9 mouse cellular contexts compared by ENCODE assay signal in genomic region chr19:53184216-53184615, GRCm38 (mm10). TPM values are rescaled to one million over a fixed set of nuclear protein-coding genes. Genes with fewer than 3 reads are reported as not detected.
DNase-seq lines count a peak whose midpoint lies in the region; ATAC-seq and TF ChIP-seq lines count a peak whose summit lies in the region.
"Had no signal": no experiment of that assay in that cellular context is flagged by ENCODE, and none has a peak within 500 bp of the region (broad histone marks: within the 10 kb centered on the region; RNA-seq: fewer than 3 reads in every experiment).

No protein-coding gene starts in this region.

- H3K4me1 ChIP-seq in intestine, embryonic 14.5 days (replicated peaks; ENCODE audit: control insufficient read depth, insufficient read depth, low read length) = peaks cover 45% of the 10 kb centered on the region
- H3K4me1 ChIP-seq in intestine, postnatal 0 days (replicated peaks; ENCODE audit: control insufficient read depth, insufficient read depth, low read length) = peaks cover 4% of the 10 kb centered on the region
- peaks cover 81% of the 10 kb centered on the region for H3K4me1 ChIP-seq in heart, embryonic 16.5 days (ENCODE audit: control insufficient read depth, insufficient read depth, low read length)
- no peaks in the 10 kb centered on the region; the same call in none of the 2 replicates for H3K4me1 ChIP-seq in midbrain, postnatal 0 days (ENCODE audit: insufficient read depth, low read length)

- H3K9me3 ChIP-seq in intestine, embryonic 14.5 days (ENCODE audit: control insufficient read depth, low read length) = no peaks in the 10 kb centered on the region
- no peaks in the 10 kb centered on the region for H3K9me3 ChIP-seq in intestine, postnatal 0 days (ENCODE audit: control insufficient read depth)
- H3K9me3 ChIP-seq in heart, embryonic 16.5 days (replicated peaks; ENCODE audit: control insufficient read depth, low read length) = no peaks in the 10 kb centered on the region
- no peaks in the 10 kb centered on the region for H3K9me3 ChIP-seq in midbrain, postnatal 0 days (ENCODE audit: low read length)

- no peaks in the 10 kb centered on the region for H3K36me3 ChIP-seq in intestine, embryonic 14.5 days (ENCODE audit: control insufficient read depth, insufficient read depth, low read length)
- no peaks in the 10 kb centered on the region for H3K36me3 ChIP-seq in intestine, postnatal 0 days (ENCODE audit: control insufficient read depth, insufficient read depth)
- no peaks in the 10 kb centered on the region for H3K36me3 ChIP-seq in heart, embryonic 16.5 days (ENCODE audit: control insufficient read depth, insufficient read depth)
- no peaks in the 10 kb centered on the region for H3K36me3 ChIP-seq in midbrain, postnatal 0 days (ENCODE audit: insufficient read depth, low read length)

- no peak for DNase-seq in intestine, embryonic 14.5 days (ENCODE audit: low spot score)
- DNase-seq in urinary bladder, adult 18-20 months (ENCODE audit: low spot score in 2 of 2) = no peak
- DNase-seq in midbrain, postnatal 0 days (ENCODE audit: low spot score) = no peak
- DNase-seq in ovary, postnatal 36 days (ENCODE audit: low spot score) = no peak
- DNase-seq: forebrain, postnatal 0 days had no signal

- peak overlapping the region; percentile 5; the same call in 1 of the 2 replicates for H3K27ac ChIP-seq in intestine, embryonic 14.5 days (ENCODE audit: low read depth)
- no peak overlapping the region for H3K27ac ChIP-seq in intestine, postnatal 0 days (ENCODE audit: low read depth, low read length)
- H3K27ac ChIP-seq in heart, embryonic 16.5 days (ENCODE audit: low read length) = peak overlapping the region; percentile 73
- no peak overlapping the region for H3K27ac ChIP-seq in midbrain, postnatal 0 days (ENCODE audit: low read depth, low read length)

- H3K4me2 ChIP-seq in intestine, embryonic 14.5 days (ENCODE audit: low read length) = no peak overlapping the region
- H3K4me2 ChIP-seq in intestine, postnatal 0 days (replicated peaks; ENCODE audit: low read depth) = no peak overlapping the region
- H3K4me2 ChIP-seq in heart, embryonic 16.5 days (ENCODE audit: low read depth, low read length) = peak overlapping the region; percentile 46
- no peak overlapping the region for H3K4me2 ChIP-seq in midbrain, postnatal 0 days (ENCODE audit: low read depth, low read length, poor library complexity, severe bottlenecking)

- no peak overlapping the region for H3K9ac ChIP-seq in intestine, embryonic 14.5 days (ENCODE audit: low read length)
- no peak overlapping the region for H3K9ac ChIP-seq in intestine, postnatal 0 days (ENCODE audit: low read depth, low read length)
- H3K9ac ChIP-seq in heart, embryonic 16.5 days (ENCODE audit: low read length) = peak overlapping the region; percentile 24
- H3K9ac ChIP-seq in midbrain, postnatal 0 days (replicated peaks; ENCODE audit: low read length, poor library complexity, severe bottlenecking) = no peak overlapping the region
- H3K9ac ChIP-seq: forebrain, postnatal 0 days had no signal

- 28% methylated on average over 10 of the region's 10 CpGs for WGBS in intestine, embryonic 14.5 days
- 44% methylated on average over 10 of the region's 10 CpGs for WGBS in intestine, postnatal 0 days
- WGBS in heart, embryonic 16.5 days = 17% methylated on average over 10 of the region's 10 CpGs
- WGBS in midbrain, postnatal 0 days = 70% methylated on average over 10 of the region's 10 CpGs

- TF ChIP-seq CTCF in intestine, postnatal 0 days (IDR thresholded peaks at IDR 0.05; ENCODE audit: low read depth) = no peak
- no peak for TF ChIP-seq CTCF in midbrain, postnatal 0 days (IDR thresholded peaks at IDR 0.05)

- H3K27me3 ChIP-seq in intestine, embryonic 14.5 days (replicated peaks; ENCODE audit: control insufficient read depth, insufficient read depth, low read length) = no peaks in the 10 kb centered on the region
- H3K27me3 ChIP-seq in intestine, postnatal 0 days (replicated peaks; ENCODE audit: control insufficient read depth, insufficient read depth, low read length) = no peaks in the 10 kb centered on the region
- H3K27me3 ChIP-seq in heart, embryonic 16.5 days (ENCODE audit: control insufficient read depth, insufficient read depth, low read length) = no peaks in the 10 kb centered on the region
- H3K27me3 ChIP-seq in midbrain, postnatal 0 days (ENCODE audit: insufficient read depth, low read length) = no peaks in the 10 kb centered on the region

- ATAC-seq in intestine, embryonic 14.5 days (replicated peaks; ENCODE audit: low FRiP score, low TSS enrichment, low read depth) = no peak
- ATAC-seq in intestine, postnatal 0 days = no peak
- ATAC-seq in CD4-positive, CD25-positive, alpha-beta regulatory T cell, adult 4 months = peak; percentile 68
- no peak for ATAC-seq in heart, embryonic 16.5 days (replicated peaks; ENCODE audit: extremely low read depth, insufficient read depth, low FRiP score)
- ATAC-seq in monocyte, adult 5-6 weeks (replicated peaks; ENCODE audit: insufficient number of reproducible peaks, low FRiP score, low TSS enrichment, poor library complexity, severe bottlenecking) = peak; percentile 18
- ATAC-seq in midbrain, postnatal 0 days (ENCODE audit: low FRiP score) = no peak
- ATAC-seq: forebrain, postnatal 0 days had no signal

- no peak overlapping the region for H3K4me3 ChIP-seq in intestine, embryonic 14.5 days (ENCODE audit: low read depth, low read length)
- no peak overlapping the region for H3K4me3 ChIP-seq in intestine, postnatal 0 days (ENCODE audit: low read depth, low read length)
- H3K4me3 ChIP-seq in heart, embryonic 16.5 days (ENCODE audit: low read length) = peak overlapping the region; percentile 11; the same call in 1 of the 2 replicates
- H3K4me3 ChIP-seq in midbrain, postnatal 0 days (ENCODE audit: low read depth, low read length) = no peak overlapping the region

RNA-seq across cellular contexts. Expression of gene Add3, which starts 44.0 kb away (rescaled TPM):
- polyA plus RNA-seq in intestine, embryonic 14.5 days (2014; fragmentation: Nextera tagmentation; extraction: Ambion mirVana) = 115 and 120 TPM in 2 replicates
- 46.8 and 50.9 TPM in 2 replicates for polyA plus RNA-seq in intestine, postnatal 0 days (2015; fragmentation: Nextera tagmentation; extraction: Ambion mirVana)
- 100 to 1,000 TPM; 128 to 172 TPM for polyA plus RNA-seq in CD4-positive, CD25-positive, alpha-beta regulatory T cell, adult 4 months (2017; shearing (Covaris generic))
- polyA plus RNA-seq in heart, embryonic 16.5 days (2015; fragmentation: Nextera tagmentation; extraction: Ambion mirVana) = 107 and 109 TPM in 2 replicates
- total RNA-seq in monocyte, adult 5-6 weeks (2017) = 301 to 321 TPM (median 307 TPM) in 3 replicates
- total RNA-seq in midbrain, postnatal 0 days (2014; rRNA removed) = 54.6 and 61.4 TPM in 2 replicates
- polyA plus RNA-seq in midbrain, postnatal 0 days (2015; fragmentation: Nextera tagmentation; extraction: Ambion mirVana) = 49.1 and 51.9 TPM in 2 replicates

Comparison
In these comparisons a context has a peak if more than half of its experiments do, and no peak if none do; other contexts are left out.
1. H3K27ac ChIP-seq: peak in intestine, embryonic 14.5 days (single experiment) and heart, embryonic 16.5 days (single experiment); none in intestine, postnatal 0 days (single experiment) and midbrain, postnatal 0 days (single experiment).
2. ATAC-seq: peak in CD4-positive, CD25-positive, alpha-beta regulatory T cell, adult 4 months (single experiment) and monocyte, adult 5-6 weeks (single experiment); none in intestine, embryonic 14.5 days (single experiment), intestine, postnatal 0 days (single experiment), heart, embryonic 16.5 days (single experiment) and midbrain, postnatal 0 days (single experiment).